Mouse (Mus musculus) frontal cortex, postnatal 36 days (tissue): Measurements from ENCODE around the gene Zcchc2.

Source experiments
- DNase-seq, 2 experiments: peaks; one replicate each; pipeline ENCODE4 v3.0.0; 2022; ENCODE audit warnings: low spot score in 2 of 2

Gene Zcchc2

GRCm38 (mm10) chr1:106073166-106073565 is 83.0 kb downstream of the Zcchc2 start:
- no peak for DNase-seq

DNA sequence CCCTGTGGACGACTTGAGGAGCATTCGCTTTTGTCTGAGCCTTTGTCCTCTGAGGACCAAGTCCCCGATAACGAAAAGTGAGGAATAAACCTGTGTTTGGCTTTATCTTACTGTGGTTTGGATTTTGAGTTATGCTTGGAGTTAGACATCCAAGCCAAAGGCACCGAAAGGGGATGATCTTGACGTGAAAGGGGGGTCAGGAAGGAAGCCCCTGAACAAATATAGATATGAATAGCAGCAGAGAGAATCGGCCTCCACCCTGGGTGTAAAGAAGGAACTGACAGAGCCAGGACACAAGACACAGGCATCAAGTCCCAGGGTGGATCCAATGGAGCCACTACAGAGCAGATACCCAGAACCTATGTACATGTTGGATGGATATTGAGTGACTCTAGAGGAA is 83.9 kb downstream of the Zcchc2 start:
- DNase-seq, result no peak

DNA sequence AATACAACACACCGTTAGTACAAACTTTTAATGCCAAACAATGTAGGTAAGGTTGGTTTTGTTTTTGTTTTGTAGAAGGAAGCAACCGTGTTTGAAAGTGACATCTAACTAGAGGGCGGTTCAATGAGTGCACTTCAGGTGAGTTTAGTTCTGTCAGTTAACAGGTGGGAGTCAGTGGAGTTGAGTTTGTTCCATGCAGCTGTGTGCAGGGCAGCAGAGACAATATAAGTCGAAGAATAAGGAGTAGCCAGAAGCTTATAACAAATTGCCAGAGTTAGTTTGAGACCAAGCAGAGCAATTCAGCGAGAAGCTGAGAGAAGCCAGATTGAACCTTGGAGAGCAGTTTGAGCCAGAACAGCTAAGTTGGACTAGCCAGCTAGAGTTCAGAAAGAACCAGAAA is 84.5 kb downstream of the Zcchc2 start:
- DNase-seq, result no peak

DNA sequence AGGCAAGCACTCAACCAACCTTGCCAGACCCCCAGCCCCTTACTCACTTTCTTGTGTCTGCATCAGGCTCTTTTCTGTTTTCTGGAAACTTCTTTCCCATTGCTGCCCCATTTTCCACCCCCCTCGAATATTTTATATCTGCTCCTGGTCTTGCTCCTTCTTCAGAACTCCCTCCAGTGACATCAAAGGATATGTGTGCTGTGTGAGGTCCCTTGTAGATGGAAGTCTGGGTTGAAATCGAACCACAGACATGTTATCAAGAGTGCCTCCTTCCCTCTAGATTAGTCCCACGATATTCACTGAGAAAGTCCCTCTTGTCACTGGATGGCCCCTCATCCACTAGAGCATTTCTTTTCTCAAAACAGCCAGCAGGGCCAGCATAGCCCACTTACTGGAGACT is 86.4 kb downstream of the Zcchc2 start:
- DNase-seq, result no peak

GRCm38 (mm10) chr1:106077166-106077565 is 87.0 kb downstream of the Zcchc2 start:
- DNase-seq, result no peak
